Mouse (Mus musculus) frontal cortex, postnatal 10 days (tissue): Measurements from ENCODE around the gene H2-Eb2.

ENCODE experiments used
- DNase-seq, 2 experiments: peaks; one replicate each; pipeline ENCODE4 v3.0.0; 2022; ENCODE audit warnings: low spot score in 2 of 2, mixed read lengths in 1 of 2

Gene H2-Eb2

GRCm38 (mm10) chr17:34354539-34354938 is 29.1 kb downstream of the H2-Eb2 start, which contains the start of gene Btnl2:
Btnl2 (plus strand) TSS chr17:34354822.
- no peak for DNase-seq

GRCm38 (mm10) chr17:34354940-34355339 is 29.5 kb downstream of the H2-Eb2 start:
- no peak for DNase-seq

GRCm38 (mm10) chr17:34362954-34363546 is 37.6 kb downstream of the H2-Eb2 start:
- no peak for DNase-seq

- no peak for DNase-seq
Observed at GRCm38 (mm10) chr17:34363676-34364310, 38.3 kb downstream of the H2-Eb2 start.

- DNase-seq, result no peak
Observed at GRCm38 (mm10) chr17:34365031-34365430, 39.6 kb downstream of the H2-Eb2 start.

- DNase-seq, result no peak
Observed at GRCm38 (mm10) chr17:34370563-34370962, 45.1 kb downstream of the H2-Eb2 start.

- no peak for DNase-seq
Observed at GRCm38 (mm10) chr17:34373055-34373709, 47.7 kb downstream of the H2-Eb2 start.

- DNase-seq, result no peak
Observed at GRCm38 (mm10) chr17:34376847-34377246, 51.4 kb downstream of the H2-Eb2 start, which contains the start of gene Btnl1. Btnl1 (plus strand) TSS chr17:34377132.

- no peak for DNase-seq
Observed at GRCm38 (mm10) chr17:34377450-34378209, 52.2 kb downstream of the H2-Eb2 start.

GRCm38 (mm10) chr17:34378716-34379115 is 53.3 kb downstream of the H2-Eb2 start:
- no peak for DNase-seq

- no peak for DNase-seq
Observed at GRCm38 (mm10) chr17:34379451-34379850, 54.0 kb downstream of the H2-Eb2 start.

GRCm38 (mm10) chr17:34381876-34382275 is 56.4 kb downstream of the H2-Eb2 start:
- no peak for DNase-seq

- DNase-seq, result no peak
Observed at GRCm38 (mm10) chr17:34383212-34383611, 57.7 kb downstream of the H2-Eb2 start.

- DNase-seq, result no peak
Observed at GRCm38 (mm10) chr17:34384699-34385098, 59.2 kb downstream of the H2-Eb2 start.

- DNase-seq, result no peak
Observed at GRCm38 (mm10) chr17:34386656-34387055, 61.2 kb downstream of the H2-Eb2 start.

GRCm38 (mm10) chr17:34388513-34388912 is 63.0 kb downstream of the H2-Eb2 start:
- DNase-seq, result no peak
